Mouse (Mus musculus): ENCODE data around the gene Zfp462.
"Not testable (repeated sequence)": the region's sequence is repeated elsewhere in the genome, so short reads cannot be mapped to it uniquely, and the experiment has no call there.

Zfp462 gene

DNA sequence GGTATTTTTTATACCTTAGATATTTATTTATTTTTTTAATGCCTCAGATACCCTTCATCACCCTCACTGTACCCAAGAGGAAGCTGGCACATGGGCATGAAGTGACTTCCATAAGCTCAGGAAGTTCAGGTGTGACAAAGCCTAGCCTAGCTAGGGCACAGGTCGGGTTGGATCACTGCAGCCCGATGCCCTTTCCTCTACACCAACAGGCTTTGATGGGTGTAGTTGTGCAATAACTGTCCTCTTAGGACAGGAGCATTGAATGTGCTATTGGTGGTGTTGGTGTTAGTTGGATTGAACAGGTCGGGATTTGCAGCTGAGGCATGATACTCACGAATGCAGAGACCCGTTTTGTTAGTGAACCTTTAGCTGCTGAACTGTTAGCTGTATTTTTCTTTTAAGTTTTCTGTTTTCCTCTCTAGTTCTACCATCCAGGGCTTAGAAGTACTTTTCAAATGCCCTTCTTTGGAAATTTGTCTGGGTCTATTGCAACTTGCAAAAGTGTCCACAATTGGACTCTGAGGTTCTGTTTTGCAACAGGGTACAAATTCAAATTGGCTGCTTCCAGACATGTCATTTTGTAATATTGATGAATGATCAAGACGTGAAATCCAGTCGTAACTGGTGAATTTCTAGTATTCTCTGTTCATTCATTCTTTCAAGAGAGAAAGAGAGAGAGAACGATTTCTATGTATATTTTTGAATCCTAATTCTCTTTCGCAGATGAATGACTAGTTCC lies 9.0 kb downstream of the Zfp462 start:
- DNase-seq = no peak

DNA sequence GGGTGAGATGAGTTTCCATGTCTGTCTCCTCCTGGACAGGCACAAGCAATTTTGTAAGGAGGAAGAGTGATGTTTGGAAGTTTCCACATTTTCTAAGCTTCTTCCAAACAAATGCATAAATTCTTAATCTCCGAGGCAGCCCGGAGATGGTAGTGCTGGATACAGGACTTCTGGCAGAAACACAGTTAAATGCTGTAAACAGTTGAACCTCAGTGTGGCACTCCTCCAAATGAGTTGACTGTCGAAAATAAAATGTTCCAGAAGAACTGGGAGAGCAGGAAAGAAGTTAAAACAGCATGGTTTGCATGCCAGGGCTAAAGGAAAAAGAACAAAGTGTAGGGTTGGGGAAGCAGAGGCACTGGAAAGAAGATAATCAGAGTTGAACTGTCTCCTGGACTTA lies 9.6 kb downstream of the Zfp462 start:
- DNase-seq = no peak

DNA sequence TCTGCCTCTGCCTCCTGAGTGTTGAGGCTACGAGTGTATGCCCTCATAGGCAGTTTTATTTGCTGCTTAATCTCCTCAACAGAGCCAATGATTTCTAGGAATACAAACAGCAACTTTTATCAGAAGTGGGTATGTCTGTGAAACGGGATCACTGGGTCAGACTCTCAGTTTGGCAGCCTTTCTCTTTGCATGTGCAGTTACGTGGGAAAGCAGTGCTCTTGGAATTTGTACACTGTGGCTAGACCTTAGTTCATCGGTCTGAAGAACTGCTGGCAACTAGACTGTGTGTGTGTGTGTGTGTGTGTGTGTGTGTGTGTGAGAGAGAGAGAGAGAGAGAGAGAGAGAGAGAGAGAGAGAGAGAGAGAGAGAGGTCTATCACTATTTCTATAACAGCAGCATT lies 15.9 kb downstream of the Zfp462 start:
- DNase-seq = no peak

GRCm38 (mm10) chr4:54962141-54962540 lies 17.3 kb downstream of the Zfp462 start:
- DNase-seq = no peak

- DNase-seq = no peak
Measured at GRCm38 (mm10) chr4:54963551-54963950, 18.7 kb downstream of the Zfp462 start.

- no peak for DNase-seq
Measured at GRCm38 (mm10) chr4:54965169-54965695, 20.4 kb downstream of the Zfp462 start.

DNA sequence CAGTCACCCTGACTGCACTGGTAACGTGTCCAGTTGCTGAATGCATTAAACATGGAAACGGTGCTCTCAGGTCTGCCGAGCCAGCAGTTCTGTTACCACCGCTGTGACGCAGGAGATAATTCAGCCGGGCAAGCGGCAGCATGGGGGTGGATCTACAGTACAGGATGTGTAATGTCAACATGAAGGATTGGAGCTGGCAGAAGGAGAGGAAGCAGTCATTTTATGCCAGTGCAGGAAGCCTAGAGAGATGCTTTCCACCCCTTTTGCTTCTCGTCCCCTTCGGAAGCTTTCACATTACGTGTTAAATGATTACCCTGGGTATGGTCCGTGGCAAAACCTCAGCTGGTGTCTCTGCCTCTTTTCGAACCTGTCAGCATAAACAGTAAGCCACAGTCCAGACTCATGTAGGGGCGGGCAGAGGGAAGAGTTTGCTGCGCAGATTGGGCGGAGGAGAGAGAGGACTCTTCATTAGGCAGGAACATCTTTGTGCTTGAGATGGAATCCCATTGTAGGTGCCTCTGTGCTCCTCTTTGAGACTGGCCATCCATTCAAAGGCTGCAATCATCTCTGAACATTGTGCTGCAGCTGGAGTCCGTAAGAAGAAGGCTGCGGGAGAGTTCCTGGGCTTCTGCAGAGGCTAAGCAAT lies 21.4 kb downstream of the Zfp462 start:
- peak; percentile 66 for DNase-seq

DNA sequence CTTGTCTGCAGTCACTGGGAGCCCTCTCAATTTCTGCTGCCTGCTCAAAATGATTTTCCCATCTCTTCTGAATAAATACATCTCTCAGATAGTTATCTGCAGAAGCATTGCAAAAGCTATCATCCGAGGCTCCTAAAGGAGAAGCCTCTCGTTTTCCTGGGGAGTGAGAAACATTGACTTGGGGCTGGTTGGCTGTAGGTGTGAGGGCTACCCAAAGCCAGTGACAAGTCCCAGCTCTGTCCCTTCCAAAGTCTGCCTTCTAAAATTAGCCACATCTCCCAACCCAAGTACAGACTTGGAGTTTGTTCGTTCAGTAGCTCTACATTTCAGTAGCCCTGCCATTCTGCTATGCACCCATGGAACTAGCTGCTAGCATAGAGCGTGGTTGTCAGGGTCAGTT lies 22.3 kb downstream of the Zfp462 start:
- DNase-seq = no peak

DNA sequence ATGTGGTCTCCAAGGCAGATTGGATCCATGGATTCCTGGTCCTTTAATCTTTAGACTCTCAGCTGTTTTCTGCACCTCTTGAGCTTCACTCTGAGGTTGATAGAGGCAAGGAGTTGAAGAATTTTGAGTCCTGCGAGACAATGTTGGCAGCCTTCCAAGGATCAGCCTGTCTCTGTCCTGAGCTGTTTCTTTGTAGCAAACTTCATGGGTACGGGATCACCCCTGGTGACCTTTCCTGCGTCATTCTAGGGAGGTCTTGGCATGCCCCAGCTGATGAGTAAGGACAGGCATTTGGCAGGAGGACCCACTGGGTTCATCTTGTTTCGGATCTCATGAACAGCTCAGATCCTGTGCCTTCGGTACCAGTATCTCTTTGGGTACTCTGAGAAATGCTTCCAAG lies 22.9 kb downstream of the Zfp462 start:
- DNase-seq = no peak

- no peak for DNase-seq
Measured at GRCm38 (mm10) chr4:54969671-54970295, 24.9 kb downstream of the Zfp462 start.

- DNase-seq = no peak
Measured at GRCm38 (mm10) chr4:54971386-54971785, 26.5 kb downstream of the Zfp462 start.

GRCm38 (mm10) chr4:54972096-54972495 lies 27.2 kb downstream of the Zfp462 start:
- DNase-seq = no peak

DNA sequence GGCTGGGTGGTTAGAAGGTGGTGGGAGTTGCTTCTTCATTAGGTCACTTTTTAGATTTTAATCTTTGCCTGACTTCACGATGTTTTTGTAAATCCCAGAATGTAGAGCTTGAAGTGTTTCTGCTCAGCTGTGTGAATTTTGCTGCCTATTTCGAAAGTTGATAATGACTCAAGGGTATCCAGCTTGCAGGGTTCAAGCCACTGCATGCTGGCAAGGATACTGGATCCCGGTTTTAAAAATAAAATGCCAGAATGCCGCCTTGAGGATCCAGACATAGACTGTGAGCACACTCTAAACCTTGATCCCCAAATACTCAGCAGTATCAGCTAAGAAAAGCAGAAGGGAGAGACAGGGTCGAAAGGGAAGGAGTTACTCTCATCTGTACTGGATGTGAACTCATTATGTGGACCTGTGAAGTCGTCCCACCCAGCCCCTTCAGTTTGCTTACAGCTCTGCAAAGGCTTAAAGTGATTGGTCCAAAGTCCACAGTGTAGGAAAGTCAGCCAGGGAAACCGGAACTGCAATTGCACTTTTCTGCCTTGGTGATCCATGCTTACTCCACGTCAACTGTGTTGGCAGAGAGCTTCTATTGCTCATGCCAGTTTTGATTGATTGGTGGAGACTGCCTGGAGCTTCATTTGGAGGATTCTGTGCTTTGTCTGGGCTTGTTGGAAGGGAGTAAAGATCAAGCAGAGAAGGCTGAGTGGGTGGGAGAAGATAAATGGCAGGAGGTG lies 28.1 kb downstream of the Zfp462 start:
- DNase-seq = no peak

GRCm38 (mm10) chr4:54979771-54980472 lies 35.1 kb downstream of the Zfp462 start:
- no peak for DNase-seq

GRCm38 (mm10) chr4:54984502-54984901 lies 39.7 kb downstream of the Zfp462 start:
- DNase-seq = no peak

- no peak for DNase-seq
Measured at GRCm38 (mm10) chr4:54986671-54987070, 41.8 kb downstream of the Zfp462 start.

- DNase-seq = no peak
Measured at GRCm38 (mm10) chr4:54987256-54987655, 42.4 kb downstream of the Zfp462 start.

DNA sequence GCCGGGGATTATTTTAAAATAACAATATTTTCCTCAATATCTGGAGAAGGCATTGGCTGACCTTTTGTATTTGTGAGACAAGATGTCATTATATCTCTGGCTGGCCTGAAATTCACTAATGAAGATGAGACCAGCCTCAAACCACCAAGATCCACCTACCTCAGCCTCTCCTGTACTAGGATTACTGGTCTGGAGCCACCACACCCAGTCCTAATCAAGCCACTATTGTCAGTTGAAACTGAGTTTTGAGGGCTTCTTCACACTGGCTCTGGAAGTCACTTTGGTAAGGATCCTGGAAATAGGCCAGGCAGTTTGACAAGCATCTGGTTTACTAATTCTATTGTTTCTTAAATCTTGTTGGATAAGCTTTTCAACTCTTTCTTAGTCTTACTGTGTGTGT lies 43.1 kb downstream of the Zfp462 start:
- no peak for DNase-seq

- DNase-seq = no peak
Measured at GRCm38 (mm10) chr4:54991973-54992372, 47.1 kb downstream of the Zfp462 start.

- not testable (repeated sequence) for DNase-seq
Measured at GRCm38 (mm10) chr4:54993001-54993400, 48.2 kb downstream of the Zfp462 start.

GRCm38 (mm10) chr4:54995258-54995657 lies 50.4 kb downstream of the Zfp462 start:
- DNase-seq = no peak

GRCm38 (mm10) chr4:54996064-54996463 lies 51.2 kb downstream of the Zfp462 start:
- no peak for DNase-seq

Measured in right cerebral cortex, postnatal 25 days (tissue).